Mouse (Mus musculus): ENCODE data around the gene Atoh8.

Gene Atoh8

DNA sequence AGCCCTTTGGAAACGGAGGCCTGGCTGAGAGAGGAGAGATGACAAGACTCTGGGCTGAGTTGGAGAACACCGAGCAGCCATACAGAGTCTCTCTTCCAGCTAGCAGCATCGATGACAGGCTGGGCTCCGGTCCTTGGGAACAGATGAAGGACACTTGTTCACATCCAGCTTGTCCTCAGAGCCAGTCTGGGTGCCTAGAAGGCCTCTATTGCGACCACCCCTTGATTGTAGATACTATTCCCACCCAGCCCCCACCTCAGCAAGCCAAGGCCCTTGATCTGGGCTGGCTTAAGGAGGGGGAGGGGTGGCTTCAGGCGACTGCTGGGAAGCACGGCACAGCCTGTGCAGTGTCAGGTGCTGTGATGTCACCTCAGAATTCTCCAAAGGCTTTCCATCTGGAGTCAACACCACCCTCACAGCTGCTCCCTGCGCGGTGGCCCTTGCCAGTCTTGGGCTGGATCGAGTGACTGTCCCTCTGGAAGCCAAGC is 19.3 kb upstream of the Atoh8 start:
- no peak for DNase-seq (ENCODE audit: low spot score in 2 of 2)

DNA sequence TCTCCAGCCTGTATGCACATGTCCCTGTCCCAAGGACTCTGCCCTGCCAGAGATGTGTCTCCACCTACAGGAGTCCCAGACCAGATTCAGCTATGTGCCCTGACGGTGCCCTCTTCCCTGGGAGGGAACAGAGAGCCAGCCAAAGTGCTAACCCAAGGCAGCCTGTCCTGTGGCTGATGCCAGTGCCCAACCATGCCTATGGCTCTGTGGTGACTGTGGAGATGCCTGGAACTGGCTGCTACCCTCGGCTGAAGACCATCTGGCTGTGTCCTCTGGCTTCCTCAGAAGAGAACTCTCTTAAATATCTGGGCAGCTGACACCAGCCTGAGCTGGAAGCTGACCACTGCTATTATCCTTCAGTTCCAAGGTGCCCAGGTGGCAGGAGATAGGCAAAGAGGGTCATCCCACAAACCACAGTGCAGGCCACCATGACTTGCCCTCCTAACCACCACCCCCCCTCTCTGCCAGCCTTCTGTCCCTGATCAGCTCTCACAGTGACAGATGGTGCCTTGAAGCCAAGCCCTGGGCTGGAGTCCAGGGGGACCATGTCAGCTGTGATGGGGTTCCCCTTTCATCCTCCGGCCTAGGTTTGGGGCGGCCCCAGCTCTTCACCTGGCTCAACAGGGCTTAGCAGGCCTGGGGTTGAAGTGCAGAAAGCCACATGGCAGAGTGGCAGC is 18.7 kb upstream of the Atoh8 start:
- no peak for DNase-seq (ENCODE audit: low spot score in 2 of 2)

DNA sequence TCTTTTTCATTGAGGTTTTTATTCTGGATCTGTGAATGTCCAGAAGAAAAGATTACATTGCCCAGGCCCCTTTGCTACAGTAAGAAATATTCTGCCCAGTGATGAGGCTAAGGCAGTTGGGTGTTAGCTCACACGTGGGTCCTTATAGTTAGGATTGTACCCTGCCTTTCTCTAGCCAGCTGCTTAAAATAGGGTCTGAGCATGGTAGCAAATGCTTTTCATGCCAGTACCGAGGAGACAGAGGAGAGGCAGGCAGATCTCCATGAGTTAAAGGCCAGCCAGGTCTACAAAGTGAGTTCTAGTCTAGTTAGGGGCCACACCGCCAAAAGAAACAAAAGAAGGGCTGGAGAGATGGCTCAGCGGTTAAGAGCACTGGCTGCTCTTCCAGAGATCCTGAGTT is 17.8 kb upstream of the Atoh8 start:
- no peak for DNase-seq (ENCODE audit: low spot score in 2 of 2)

DNA sequence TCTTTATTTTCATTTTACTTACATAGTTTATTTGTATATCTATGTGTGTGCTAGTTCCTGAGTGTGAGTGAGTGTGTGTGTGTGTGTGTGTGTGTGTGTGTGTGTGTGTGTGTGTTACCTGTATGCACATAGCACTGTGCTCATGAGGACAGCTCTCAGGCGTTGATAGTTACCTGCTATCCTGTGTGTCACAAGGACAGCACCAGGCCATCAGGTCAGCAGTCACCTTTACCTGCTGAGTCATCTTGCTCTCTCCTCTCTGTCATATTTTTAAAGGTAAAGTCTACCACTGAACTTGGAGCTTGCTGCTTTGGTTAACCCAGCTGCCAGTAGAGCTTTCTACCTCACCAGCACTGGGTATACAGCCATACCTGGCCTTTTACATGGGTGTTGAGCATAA is 17.1 kb upstream of the Atoh8 start:
- DNase-seq (ENCODE audit: low spot score in 2 of 2): no peak

DNA sequence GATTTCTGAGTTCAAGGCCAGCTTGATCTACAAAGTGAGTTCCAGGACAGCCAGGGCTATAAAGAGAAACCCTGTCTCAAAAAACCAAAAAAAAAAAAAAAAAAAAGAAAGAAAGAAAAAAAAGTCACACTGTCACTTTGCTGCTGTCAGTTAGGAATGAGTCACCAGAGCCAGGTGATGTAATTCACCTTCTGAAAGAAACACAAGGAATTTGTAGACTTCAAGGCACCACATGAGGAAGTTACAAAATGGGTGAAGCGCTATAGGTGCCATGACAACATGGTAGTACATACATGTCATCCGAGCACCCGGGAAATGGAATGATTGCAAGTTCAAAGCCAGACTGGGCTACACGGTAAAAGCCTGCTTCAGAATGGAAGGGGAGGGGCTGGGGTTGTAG is 14.6 kb upstream of the Atoh8 start:
- no peak for DNase-seq (ENCODE audit: low spot score in 2 of 2)

DNA sequence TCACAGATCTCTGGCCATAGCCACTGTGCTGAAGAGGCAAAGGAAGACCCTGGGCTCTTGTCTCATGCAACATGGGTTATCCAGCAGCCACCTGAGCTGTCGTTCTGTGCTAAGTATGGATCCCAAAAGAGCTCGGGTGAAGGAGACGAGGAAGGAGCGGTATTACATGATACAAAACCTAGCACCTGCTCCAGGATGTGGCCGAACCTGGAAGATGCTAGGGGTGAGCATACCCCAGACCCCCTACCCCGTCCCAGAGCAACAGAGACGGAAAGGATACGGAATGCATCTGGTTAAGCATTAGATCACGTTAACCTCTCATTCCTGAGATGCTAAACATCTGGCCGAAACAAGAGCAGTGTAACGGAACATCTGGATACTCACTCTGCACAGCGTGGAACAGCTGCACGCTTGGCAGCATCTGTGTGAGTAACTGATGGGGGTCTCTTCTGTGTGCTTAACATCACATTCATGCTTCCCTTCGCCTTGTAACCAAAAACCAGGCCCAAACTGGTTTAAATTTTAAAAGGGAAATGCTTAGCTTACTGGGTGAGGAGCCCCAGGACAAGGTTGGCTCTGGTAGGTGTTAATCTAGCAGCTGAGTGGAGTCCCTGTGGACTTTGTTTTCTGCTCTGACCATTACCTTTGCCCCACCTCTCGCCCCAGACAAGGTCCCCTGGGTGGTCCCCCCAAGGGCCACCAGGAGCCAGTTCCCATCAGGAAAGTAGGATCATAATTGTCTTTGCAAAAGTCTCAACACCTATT is 13.0 kb upstream of the Atoh8 start:
- no peak for DNase-seq (ENCODE audit: low spot score in 2 of 2)

DNA sequence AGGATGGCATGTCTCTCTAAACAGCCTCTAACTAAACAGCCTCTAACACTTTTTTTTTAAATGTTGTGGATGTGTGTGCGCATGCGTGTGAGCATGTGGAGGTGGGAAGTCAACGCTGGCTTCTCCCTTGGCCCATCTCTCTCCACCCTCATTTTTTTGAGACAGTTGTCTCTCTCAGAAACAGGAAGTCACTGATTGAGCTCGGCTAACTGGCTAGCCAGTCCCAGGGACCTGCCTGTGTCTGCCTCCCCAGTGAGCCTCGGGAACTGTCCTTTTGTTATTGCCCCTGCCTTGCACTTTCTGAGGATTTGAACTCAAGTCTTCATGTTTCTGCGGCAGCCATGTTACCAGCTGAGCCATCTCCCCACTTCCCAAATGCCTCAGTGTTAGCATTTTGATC is 10.9 kb upstream of the Atoh8 start:
- DNase-seq (ENCODE audit: low spot score in 2 of 2): no peak

DNA sequence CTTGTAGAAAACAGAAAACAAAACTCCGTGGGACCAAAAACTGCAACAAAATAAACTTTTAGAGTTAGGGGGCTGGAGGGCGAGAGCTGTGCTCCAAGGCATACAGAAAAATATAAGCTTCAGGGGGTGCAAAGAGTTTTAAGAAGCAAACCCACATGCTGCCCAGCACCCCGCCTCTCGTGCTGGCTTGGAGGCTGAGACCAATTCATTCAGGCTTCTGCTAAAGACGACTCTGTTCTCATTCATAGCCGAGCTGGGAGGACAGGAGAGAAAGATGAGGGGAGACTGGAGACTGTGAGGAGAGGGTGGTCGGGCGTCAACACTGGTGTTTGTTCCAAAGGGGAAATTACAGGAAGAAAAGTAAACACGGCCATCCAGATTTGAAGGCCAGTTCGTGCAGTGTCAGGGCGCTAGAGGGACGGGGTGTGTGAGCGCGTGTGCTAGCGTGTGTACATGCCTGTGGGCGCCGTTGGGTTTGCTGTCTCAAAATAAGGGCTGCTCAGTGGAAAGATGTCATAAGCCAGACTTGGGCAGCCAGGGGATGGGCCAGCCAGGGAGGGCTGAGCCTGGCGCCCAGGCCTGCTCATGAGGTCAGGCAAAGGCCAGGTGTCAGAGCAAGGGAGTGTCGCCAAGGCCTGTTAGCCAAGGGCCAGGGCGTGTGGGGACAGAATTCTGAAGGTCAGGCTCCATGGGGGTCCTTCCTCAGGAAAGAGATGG is 9.3 kb upstream of the Atoh8 start:
- peak; percentile 40 to 67 for DNase-seq (ENCODE audit: low spot score in 2 of 2)

DNA sequence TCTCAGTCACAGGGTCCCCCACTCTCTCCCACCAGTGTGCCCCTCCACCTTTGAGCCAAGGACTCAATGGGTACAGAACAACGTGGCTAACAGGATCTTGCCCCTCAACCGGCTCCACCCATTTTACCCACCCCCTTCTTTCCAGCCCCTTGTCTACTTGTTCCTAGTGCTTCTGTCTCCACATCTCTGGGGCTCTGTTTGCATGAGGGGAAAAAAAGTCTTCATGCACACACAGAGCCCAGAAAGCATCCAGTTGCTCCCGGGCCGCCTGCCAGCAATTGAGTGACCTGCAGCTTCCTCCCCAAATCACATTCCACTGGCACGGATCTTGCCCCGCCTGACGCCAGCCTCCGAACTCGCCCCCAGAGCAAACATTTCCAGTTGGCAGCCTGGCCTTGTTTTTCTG is 8.8 kb upstream of the Atoh8 start:
- peak; percentile 88 to 94 for DNase-seq (ENCODE audit: low spot score in 2 of 2)

DNA sequence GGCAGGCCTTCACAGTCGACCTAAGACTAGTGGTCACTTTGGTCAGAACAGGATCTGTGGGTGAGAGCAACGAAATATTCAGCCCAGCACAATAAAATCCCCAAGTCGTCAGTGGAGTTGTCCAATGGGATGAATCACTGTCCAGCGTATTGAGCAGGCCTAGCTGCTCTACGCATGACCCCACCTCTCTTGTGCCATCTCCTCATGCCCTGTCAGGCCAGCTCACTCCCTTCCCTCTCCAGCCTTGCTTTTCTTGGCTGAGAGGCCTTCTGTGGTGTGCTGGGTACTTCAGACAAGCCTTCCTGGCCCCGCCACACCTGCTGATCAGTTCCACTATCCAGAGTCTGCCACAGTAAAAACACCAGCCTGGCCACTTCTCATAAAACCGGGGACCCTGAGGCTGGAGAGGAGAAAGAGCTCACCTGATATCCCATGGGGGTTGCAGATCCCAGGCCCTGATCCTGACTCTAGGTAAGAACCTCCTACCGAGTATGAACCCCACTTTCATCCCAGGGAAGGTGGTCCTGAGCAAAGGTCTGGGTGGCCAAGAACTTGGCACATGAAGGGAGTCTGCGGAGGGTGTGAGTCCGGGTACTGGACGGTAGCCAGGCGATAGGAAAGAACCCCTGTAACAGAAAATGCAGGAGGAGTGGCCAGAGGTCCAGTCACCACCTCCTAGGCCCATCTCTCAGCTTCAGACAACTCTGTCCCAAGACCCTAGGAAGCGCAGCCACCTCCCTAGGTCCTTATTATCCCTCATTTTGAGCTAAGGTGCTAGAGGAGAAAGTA is 7.3 kb upstream of the Atoh8 start:
- no peak for DNase-seq (ENCODE audit: low spot score in 2 of 2)

DNA sequence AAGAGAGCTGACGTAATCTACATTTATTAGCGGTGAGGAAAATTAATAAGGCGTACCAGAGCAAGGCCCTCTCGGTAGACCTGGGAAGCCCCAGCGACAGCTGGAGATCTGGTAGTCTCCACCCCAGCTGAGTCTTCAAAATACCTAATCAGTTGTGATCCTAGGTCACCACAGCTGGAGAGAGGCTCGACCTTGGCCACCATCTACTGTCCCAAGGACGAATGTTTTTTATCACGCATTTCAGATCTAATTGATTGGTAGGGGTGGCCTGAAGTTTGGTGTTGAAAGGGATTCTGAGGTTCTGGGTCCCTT is 6.4 kb upstream of the Atoh8 start:
- no peak for DNase-seq (ENCODE audit: low spot score in 2 of 2)

DNA sequence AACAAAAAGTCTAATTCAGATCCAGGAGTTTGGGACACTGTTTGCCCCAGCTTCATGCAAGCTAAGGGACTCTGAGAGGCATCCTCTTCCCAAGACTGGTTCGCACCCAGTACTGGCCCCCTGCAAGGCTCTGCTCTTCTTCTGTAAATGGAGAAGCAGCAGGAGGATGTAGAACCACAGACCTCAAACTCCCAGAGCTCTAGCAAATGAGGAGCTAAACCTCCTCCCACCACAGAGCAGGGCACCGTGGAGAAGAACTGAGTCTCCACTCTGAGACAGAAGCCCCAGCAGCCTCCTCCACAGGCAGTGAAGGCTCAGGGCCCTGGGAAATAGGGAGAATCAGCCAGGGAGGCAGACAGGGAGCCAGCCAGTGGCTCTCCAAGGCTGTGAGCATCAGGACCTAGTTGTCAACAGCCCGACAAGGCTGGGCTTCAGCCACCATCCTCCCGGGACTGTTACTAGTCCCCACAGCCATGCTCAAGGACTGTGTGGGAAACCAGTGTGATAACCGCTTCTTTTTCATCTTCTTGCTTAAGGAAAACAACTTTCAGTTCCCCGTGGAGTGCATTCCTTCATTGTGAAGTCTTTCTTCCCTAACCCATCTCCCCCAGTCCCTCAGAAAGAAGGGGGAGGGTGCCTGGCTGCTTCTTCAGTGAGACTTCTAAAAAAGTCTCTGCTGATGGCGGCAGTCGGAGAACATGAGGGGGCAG is 5.9 kb upstream of the Atoh8 start:
- DNase-seq (ENCODE audit: low spot score in 2 of 2): no peak

DNA sequence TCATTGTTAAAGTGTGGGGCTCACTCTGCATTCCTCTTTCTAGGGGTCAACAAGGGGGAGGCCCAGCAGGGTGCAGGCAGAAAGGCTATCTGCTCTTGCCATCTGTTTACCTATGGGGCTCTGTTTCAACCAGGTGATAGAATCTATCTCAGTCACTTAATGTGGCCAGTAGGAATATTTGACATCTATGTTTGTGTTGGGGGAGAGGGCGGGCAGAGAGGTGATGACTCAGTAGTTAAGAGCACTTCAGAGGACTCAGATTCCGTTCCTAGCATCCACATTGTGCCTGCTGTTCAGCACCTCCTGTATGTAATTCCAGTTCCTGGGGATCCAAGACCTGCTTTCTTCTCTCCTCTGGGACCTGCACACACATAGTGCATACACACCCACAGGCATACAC is 4.7 kb upstream of the Atoh8 start:
- no peak for DNase-seq (ENCODE audit: low spot score in 2 of 2)

DNA sequence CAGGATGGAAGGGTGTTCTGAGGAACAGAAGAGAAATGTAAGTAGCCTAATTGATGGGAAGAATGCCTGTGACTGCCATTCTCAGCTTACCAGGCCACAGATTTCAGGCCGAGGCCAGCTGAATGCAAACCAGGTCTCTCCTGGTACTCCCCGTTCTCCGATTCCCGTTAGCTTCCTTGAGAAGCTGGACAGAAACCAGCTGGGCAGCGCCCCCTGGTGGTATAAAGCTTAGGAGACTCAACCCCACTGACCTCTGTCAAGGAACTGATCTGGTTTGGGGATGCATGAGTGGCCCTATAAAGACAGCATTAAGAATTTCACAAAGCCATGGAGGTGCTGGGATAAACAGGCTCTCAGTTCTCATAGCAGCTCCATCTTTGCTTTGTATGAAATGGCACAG is 1.7 kb upstream of the Atoh8 start:
- DNase-seq (ENCODE audit: low spot score in 2 of 2): peak; percentile 83 to 87

DNA sequence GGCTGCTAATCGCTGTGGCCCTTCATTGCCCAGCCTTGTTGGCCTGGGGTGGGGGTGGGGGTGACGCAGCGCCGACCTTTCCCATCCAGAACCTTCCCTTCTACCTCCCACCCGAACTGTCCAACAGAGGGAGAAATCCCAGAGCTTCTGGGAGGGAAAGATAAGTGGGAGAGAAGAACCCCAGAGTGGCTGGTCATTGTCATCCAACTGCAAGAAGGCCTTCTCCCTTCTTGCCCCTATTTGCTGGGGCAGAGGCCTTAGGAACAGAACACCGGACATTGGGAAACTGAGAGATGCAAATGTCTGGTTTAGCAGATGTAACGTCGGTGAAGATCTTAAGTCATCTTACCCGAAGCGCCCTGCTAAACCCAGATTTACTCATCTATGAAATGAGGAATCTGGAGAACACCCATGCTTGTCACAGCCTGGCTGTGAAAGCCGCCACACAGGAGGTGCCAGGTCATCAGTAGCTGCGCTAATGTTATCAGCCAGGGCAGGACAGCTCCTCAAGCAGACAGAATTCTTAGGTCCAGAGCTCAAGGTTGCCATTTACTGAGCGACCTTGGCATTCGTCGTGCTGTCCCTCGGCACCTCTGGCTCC is 530 bp upstream of the Atoh8 start:
- no peak for DNase-seq (ENCODE audit: low spot score in 2 of 2)

DNA sequence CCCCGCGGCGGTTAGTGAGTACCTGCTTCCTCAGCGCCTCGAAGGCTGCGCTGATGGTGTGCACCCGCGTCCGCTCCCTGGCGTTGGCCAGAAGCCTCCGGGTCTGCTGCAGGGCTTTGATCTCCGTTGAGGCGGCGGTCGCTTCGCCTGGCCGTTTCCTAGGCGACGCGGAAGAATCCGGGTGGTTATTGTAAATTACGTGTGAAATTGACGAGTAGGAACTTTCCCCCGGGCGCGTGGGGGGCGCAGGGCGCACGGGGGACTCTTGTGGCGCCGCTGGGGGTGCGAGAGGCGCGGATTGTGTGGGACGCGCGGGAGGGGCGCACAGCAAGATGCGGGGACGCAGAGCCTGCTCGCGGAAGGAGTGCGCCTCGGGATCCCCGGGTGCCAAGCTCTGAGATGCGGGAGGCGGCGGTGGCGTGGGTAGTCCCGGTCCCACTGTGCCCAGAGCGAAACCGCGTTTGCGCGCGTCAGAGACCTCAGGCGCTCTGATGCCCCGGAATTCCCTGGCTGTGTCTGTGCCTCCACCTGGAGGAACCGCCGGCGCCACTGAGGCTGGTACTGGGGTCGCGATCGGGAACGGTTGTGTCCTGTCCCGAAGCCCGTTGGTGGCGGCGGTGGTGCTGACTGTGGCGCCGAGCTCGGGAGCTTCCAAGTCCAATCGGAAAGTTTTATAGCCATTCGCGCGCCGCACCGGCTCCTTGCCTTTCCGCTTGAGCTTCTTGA is 842 bp downstream of the Atoh8 start:
- DNase-seq (ENCODE audit: low spot score in 2 of 2): no peak

DNA sequence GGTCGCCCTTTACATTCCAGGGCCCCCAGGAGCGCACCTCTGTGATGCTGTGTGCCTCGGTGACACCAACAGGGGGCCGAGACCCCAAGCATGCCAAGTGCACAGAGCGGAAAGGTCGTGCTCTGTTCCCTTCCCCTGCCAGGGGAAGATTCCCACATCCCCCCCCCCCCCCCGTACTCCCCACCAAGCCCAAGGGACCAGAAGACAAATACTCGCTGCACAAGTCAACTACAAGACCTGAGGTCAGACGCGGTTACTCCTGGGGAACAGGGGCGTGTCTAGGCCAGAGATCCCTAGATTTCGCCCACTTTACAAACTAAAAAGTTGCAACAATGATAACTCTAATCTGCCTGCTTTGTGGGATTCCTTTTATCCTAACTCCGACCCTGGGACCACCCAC is 1.4 kb downstream of the Atoh8 start:
- no peak for DNase-seq (ENCODE audit: low spot score in 2 of 2)

DNA sequence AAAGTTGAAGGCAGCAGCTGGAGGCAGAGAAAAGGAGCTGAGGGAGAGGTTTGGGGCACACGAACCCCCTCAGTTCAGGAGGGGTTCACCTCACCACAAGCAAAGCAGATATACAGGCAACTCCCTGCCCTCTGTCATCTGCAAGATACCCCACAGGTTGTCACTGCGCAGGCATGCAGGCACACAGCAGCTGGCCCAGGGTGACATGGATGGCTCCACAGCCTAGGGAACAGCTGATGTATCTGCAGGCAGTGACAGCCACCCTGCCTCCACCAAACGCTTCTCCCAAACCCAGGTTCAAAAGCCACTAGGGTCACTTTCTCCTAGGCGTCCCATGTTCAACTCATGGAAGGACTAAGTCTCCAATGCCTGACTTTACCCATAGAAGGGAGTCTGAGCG is 2.5 kb downstream of the Atoh8 start:
- no peak for DNase-seq (ENCODE audit: low spot score in 2 of 2)

DNA sequence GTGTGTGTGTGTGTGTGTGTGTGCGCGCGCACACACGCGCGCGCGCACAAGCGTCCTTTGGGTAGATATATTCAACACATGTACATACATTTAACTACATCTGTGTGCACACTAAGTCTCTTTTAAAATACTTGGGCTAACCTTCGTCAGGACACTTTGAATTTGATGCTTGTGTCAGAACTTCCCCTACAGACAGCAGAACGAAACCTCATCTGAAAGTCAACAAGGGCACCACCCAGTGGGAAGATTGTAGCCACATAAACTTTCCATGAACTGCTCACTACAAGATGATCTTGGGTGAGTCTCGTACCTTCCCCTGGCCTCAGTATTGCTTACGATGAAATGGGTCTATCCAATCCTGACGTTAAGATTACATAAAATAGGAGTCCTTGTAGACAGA is 3.0 kb downstream of the Atoh8 start:
- no peak for DNase-seq (ENCODE audit: low spot score in 2 of 2)

DNA sequence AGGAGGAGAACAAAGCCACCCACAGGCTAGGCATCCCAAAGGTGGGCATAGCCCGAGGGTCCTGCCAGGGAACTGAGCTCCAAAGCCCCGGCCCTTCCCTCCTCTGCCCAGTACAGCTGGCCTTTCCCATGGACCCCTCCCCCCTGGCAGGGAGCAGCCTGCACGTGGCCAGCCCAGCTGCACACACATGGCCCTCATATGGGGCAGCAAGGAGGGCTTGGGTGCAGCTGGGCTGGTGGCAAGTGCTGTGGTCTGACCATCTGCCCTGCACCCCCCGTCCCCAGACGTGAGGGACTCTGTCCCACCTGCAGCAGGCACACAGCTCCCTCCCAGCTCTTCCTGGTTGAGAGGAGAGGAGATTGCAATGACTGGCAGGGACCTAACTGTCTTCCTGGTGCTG is 4.5 kb downstream of the Atoh8 start:
- DNase-seq (ENCODE audit: low spot score in 2 of 2): no peak
